Mouse (Mus musculus) adrenal gland, postnatal 14 days (tissue): ENCODE results near the gene Kcnk10. TPM values are rescaled to one million over a fixed set of nuclear protein-coding genes. Genes with fewer than 3 reads are reported as not detected.
"Not testable (repeated sequence)": the region's sequence is repeated elsewhere in the genome, so short reads cannot be mapped to it uniquely, and the experiment has no call there.

Source experiments
- DNase-seq: peaks from one replicate; pipeline ENCODE4 v3.0.0; 2021; ENCODE audit warnings: mixed read lengths
- long read RNA-seq, 2 experiments: library from polyadenylated mRNA; stranded (forward); transcript quantifications; one replicate each; pipeline ENCODE4 v2.0.0; 2021
- total RNA-seq: library from RNA; stranded (reverse); gene quantifications from 2 replicates; pipeline ENCODE4 v1.2.3, GENCODE M21; 2021

Kcnk10 gene
- 0.33 and 0.34 TPM in 2 replicates for total RNA-seq
- long read RNA-seq, experiment 1: 0 reads
- long read RNA-seq, experiment 2: 0 reads

DNA sequence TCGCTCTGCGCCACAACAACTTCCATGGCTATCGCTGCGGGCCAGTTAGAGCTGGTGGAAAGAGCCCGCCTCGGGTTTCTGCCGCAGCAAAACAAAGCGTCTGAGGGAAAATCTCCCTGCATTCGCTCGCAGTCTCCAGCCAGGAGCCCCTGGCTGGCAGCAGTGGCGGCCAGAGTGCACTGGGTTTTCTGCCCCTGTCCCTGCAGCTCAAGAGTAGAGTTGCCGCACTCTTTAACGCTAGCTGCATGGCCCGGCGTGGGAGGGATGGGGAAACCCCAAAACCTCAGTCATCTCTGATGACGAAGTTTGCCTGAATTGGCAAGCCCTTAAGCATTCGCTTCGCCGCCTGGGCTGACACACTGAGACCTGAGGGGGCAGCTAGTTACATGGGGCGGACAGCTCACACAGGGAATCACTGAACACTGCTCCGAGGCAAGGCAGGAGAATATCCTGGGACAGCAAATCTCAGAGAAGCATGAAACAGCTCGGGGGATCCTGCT, at the start of gene Kcnk10:
Gene Kcnk10, minus strand, starts transcription at position 450 of the 500 bp plus-strand sequence.
- peak; percentile 30 for DNase-seq

DNA sequence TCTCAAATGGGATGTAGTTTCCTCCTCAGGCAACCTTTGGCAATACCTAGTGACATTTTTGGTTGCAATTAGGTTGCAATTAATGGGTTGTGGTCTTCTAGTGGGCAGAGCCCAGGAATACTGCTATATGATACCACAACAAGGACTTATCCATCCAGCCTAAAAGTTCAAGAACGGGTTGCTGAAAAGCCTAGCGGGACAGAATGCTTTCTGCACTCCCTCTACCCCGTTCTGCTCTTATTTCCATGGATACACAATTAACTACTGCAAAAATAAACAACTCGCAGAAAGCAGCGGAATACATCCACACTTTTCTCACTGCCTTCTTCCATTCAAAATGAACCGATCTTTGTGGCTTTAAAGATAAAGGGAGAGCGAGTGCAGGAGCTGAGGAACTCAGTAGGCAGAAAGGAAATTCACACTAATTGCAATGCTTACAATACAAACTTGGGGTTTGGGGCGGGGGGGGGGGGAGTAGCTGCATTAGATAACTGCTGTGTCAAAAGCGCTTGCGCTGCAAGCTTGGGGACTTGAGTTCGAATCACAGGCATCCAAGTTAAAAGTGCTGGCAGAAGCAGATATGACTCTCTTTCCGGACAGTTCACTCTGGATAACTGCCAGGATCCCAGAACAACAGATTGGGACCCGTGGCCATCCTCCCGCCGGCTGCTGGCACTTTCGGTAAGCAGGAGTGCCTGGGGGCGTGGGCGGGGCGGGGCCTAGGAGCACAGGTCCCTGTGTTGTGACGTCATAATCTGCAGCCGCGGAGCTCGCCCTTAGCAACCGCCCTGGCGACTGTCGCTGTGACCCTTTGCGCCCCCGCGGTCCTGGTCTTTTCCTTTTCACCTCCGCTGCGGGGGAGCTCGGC, 49.5 kb upstream of the Kcnk10 start, which contains the start of gene Spata7:
Gene Spata7, plus strand, starts transcription at position 766 of the 868 bp plus-strand sequence.
- peak; percentile 93 for DNase-seq

DNA sequence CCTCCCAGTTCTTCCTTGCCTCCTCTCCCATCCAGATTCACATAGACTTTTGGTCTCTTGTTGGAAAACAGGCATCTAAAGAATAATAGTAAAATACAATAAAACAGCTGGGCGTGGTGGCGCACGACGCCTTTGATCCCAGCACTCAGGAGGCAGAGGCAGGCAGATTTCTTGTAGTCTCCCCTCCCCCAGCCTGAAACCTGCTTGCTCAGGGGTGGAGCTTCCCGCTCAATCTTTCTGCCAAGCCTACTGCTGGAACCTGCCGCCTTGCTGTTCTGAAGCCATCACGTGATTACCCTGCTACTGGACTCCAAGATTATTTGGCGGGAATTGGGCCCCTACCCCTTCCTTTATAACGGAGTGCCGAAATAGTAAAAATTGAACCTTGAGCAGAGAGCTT, 45.2 kb upstream of the Kcnk10 start:
- not testable (repeated sequence) for DNase-seq

DNA sequence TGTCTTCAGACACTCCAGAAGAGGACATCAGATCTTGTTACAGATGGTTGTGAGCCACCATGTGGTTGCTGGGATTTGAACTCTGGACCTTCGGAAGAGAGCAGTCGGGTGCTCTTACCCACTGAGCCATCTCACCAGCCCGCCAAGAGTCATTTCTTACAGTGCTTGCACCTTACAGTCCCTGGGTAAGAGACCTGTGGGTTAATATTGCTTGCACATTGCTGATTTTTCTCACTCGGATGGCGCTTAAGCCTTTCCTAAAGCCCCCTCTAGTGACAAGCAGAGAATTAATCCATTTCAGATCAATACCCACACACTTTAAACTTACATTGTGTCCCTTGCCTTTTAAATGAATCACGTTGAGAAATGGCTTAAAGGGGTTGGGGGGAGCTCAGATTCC, 42.8 kb upstream of the Kcnk10 start:
- not testable (repeated sequence) for DNase-seq

DNA sequence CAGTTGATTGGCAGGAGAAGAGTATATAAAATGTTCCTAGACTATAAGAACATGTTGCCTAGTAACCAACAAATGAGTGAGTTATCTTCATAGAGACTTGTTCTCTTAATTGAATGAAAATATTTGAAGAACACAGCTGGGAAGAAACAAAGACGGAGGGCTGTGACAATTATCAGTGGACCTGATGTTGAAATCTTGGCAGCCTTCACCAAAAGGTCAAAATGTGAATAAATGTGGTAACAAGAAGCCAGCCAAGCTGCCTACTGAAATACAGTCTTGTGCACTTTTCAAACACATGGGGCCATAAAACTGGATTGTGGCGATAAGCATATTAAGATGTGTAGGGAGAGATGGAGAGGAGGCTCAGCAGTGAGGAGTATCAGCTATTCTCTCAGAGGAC, 41.4 kb upstream of the Kcnk10 start:
- DNase-seq: peak; percentile 34

DNA sequence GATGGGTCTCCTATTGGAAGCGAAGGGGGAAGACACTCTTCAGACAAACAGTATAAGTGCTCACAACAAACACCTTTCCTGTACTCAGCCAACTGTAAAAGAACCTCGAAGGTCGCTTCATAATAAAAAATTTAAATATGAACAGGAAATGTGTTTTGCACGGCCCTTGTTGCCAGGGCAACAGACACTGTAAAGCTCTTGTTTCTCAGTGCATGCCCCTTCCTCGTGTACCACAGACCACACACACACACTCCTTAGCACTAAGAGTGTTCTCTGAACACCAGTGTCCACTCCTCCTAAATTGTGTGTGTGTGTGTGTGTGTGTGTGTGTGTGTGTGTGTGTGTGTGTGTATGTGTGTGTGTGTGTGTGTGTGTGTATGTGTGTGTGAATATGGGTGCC, 37.6 kb upstream of the Kcnk10 start:
- no peak for DNase-seq

DNA sequence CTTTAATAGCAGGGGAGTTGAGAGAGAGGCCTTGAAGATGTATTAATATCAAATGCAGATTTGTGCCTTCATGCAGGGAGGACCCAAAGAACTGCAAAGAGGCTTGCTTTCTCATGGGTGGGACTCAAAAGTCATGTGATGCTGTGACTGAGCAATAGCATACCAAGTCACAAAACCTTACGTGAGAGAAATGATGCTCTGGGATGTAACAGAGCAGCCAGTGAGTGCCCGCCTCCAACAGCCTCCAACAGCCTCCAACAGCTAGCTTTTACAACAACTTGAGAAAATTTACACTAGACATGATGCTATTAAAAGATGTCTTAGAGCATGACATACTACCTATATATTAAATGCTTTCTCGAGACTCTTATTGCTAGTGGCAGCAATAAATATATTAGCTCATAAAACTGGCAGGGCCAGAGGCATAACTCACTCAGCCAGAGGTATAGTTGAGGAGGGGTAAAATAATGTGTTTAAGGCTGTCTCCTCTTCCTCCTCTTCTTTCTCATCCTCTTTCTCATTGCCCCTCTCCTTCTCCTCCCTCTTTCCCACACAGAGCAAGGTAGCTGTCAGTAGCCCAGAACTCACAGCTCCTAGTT, 36.9 kb upstream of the Kcnk10 start:
- DNase-seq: no peak

DNA sequence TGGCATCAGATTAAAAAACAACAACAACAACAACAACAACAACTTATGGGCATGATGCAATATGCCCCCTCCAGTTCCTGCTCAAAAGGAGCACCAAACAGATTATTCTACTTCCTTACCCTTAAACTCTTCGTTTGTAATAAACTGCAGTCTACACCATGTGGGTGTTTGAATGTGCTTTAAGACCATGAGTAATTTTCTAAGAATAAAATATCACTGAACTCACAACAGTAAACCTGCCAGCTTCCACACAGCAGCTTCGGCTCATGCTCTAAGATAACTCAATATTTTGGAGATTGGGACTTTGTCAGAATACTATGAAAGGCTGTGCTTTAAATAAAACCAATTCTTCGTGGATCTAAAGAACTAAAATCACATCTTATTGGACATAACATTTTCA, 32.2 kb upstream of the Kcnk10 start:
- no peak for DNase-seq

DNA sequence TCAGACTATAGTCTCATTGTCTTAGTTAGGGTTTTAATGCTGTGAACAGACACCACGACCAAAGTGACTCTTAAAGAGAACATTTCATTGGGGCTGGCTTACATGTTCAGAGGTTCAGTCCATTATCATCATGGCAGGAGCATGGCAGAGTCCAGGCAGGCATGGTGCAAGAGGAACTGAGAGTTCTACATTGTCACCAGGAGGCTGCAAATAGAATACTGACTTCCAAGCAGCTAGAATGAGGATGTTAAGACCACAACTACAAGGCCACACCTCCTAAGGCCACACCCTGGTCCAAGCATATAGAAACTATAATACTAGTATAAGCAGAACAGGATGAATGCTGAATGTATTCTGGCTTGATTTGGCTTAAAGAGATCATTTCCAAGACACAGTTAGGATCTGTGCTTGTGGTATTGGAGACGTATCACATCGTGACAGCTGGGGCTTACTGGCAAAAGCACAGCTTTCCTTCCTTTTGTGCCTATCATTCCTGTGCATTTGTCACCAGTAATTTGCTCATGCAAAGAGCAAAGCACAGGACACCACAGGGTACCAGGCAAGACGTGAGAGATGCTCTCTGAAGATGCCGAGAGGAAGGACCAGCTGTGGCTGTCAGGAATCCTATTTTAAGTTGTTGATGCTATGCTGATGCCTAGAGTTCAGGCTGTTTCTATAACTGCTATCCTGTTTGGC, 28.6 kb upstream of the Kcnk10 start:
- DNase-seq: no peak

DNA sequence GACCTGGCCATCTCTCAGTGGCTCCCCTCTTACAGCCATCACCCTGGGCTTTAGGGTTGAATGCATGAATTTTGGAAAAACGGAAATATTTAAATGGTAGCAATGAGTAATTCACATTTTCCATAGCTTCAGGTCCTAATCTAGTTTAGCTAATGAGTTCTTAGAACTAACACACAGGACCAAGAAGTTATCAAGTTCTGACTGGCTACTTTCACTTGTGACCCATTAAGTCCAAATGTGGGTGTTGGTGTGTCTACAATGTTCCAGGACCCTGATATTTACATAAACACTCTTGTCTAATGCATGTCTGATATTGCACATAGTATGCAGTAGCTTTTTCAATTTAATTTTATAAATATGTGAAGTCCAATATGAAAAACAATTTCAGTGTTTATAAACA, 27.2 kb upstream of the Kcnk10 start:
- DNase-seq: no peak

DNA sequence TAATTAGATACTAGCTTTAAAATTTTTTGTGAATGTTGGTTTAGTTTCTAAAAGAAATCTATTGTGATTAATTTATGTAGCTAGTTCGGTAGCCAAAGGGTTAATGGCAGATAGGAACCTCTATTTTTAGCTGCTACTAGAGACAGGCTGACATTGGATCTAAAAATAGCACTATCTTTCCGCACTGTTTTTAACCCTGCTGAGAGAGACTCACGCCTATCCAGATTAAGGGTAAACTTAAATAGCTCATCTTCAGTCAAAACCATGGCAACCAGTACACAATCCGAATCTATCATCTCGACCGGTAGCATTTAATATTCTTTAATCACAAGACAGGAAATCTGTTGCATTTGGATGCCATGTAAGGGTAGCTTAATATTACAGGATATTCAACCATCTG, 24.0 kb upstream of the Kcnk10 start:
- DNase-seq: no peak

DNA sequence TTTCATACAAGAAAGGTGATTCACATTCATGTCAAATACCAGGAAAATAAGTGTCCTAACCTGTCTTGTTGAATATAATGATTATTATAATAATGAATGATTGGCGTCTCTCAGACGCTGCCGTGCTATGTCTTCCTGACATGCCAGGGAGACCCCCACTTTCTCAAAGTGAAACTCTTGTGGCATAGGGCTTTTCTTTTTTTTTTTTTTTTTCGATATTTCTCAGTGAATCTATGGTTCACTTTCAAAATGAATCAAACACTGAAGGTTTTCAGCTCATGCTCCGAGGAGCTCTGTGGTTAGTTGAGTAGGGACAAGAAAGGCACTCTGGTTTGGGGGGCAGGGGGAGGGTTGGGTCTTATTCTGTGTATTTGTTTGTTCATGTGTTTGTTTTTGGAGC, 22.8 kb upstream of the Kcnk10 start:
- DNase-seq: no peak

DNA sequence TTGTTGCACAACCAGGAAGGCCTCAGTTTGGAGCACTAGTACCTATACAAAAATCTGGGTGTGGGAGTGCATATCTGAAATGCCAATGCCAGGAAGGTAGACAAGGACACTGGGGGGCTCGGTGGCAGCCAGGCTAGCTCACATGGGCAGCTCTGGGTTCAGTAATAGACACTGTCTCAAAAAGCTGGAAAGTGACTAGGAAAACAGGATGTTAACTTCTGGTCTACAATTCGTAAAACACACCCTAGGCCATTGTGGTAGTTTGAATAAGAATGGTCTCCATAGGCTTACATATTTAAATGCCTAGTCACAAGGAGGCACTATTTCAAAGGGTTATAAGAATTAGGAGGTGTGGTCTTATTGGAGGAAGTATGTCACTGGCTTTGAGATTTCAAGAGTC, 12.9 kb upstream of the Kcnk10 start:
- no peak for DNase-seq

DNA sequence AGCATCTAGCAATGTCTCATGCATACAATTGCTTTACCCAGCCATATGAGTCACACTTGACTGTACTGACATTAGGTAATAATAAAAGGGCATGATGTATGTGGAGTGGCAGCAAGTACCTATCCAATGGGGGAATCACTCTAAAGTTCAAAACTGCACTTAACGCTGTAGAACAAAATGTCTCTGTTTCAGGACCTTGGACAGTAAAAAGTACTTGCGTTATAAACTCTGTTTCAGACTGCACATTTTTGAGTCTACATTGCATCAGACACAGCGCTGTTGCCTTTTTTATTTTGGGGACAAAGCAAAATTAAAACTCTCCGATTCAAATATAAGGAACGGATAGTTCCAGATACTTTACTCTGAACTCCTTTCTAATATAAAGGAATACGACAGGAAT, 10.5 kb upstream of the Kcnk10 start:
- no peak for DNase-seq

DNA sequence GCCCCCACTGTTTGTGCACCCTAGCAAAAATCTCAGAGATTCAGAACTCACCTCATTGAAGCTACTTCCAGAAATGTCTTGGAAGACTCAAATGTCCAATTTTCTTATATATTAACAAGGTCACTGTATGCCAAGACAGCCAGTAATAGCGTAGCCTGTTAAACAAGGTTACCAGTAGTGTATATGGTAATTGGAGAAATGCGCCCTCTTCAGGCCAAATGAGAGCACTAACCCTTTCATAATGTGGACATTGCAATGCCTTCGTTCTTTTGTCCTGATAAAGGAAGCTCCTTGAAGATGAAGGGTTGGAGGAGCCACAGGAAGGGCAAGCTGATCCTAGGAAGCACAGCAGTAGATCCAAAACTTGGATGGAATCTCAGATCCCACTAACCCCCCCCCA, 7.2 kb upstream of the Kcnk10 start:
- no peak for DNase-seq

DNA sequence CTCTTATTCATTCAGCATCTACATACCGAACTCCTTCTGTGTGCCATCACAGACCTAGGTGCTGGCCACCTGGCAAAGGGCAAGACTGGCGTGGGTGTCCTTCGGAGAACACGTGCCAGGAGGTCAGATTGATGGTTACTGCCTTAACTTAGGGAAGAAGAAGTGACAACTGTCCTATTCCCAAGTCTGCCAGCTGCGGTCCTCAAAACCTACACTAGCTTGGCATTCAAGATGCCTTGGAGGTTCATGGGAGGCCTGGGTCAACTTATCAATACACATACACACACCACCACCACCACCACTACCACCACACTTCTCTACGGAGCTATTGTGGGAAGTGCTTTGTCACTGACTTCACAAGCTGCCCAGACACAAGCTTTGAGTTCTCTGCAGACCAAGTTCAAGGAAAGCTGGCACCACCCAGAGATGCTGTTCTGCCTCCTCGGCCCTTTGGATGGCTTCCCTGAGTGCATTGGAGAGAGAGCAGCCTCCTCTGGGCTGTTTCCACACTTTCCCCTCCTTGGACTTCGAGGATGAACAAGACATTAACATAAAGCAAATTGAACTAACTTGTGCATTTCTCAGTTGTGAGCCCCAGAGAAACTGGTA, 2.1 kb downstream of the Kcnk10 start:
- DNase-seq: no peak

DNA sequence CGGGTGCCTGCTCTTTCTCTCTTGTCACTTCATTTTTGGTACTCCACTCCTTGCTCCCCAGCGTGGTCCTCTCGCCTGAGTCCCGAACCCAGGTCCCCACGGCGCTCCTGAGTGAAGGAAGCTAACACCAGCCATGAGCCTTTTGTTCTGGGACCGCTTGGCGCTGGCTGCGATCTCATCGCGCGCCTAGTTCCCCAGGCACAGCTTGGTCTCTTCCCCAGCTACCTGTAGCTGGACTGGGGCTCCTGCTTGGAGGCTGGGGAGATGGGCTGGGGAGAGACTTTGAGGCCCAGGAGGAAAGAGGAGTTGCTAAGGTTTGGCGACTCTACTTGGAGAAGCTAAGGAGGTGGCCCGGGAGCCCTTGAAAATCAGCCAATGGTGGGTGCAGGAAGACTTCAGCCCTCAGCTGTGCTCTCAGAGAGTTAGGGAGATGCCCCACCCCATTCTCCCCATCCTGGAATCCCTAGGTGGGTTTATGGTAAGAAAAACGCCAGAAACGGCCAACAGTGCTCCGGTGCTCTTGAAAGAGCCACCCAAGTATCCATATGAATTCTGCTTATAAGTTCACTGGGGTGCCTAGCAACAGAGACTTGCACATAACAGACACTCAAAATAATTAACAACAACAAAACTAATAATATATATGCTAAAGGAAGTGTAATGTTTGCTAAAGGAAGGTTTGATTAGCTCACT, 2.8 kb downstream of the Kcnk10 start:
- no peak for DNase-seq

DNA sequence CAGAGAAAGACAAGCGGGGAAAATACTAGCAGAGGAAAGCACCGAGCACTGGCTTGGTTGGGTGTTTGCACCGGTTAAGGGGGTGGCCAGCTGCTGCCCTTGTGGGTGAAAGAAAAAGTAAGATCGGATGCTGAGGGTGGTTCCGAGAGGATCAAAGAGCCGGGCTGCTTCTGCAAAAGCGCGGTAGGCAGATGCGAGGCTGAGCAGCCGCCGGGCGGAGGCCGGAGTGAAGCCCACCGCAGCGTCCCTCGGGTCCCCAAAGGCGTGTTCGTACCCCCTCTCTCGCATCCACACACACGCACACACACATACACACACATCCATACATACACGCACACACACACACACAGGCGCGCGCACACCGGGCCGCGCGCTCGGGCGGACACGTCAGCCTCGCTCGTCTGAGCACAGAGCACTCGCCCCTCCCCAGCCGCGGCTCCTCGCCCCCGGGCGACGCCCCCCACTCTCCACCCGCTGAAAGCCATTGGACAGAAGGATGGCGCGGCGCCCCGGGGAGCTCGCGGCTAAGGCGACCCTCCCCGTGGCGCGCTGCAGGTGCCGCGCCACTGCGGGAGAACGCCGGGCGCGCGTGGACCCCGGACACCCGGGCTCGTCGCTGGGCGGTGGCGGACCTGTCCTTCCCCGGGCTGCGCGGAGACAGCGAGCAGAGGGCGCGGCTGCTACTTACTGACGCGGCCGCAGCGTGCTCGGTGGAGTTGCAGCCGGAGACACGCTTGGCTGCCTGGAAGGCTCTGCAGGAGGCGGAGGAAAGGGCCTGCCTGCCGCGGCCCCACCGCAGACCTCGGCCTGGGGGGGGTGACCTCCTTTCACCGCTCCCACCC, 3.5 kb downstream of the Kcnk10 start:
- DNase-seq: peak; percentile 48

DNA sequence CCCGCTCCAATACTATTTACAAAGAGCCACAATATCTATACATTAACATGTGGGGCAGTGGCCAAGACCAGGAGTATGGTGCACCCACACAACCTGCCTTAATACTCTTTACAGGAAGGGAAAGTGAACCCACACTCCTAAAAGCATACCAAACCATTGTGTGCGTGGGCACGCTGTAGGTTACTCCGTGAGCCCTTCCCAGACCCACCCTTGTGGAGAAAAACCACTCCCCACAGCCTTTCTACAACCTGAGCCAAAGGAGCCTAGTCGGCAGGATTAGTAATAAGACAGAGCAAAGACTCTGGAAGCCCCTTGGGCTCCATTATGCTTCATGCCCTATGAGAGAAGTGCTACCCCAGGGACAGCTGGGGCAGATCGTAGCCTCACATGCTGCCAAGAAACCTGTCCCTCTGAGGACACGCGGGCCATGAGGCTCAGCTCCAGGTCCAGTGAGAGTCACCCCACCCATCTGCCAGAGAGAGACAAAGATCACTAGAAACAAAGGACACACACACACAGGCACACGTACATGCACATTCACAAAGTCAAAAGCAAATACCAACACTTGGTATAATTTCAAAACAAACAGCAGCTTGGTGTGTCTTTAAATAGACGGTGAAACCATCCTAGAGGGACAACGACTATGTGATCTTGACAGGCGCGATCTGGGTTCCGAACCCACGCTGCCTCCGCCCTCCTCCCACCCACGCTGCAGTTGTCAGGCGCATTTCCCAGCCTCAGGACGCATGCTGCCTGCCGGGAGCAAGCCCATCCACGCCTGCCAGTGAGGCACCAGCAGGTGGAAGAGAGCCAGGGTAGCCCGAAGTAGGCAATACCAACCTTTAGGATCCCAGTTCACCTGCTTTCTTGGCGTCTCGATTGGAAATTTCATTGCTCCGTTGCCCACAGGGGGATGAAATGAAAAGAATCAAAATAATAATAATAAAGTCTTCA, 4.5 kb downstream of the Kcnk10 start:
- no peak for DNase-seq
